Mouse (Mus musculus): ENCODE data around the gene Inafm2. TPM values are rescaled to one million over a fixed set of nuclear protein-coding genes. Genes with fewer than 3 reads are reported as not detected.

The Inafm2 gene
- polyA plus RNA-seq, 1 experiment from 2014 or later, result 35.4 TPM

- WGBS, result under 1% methylated on average over 91 of the region's 93 CpGs
- H3K27ac ChIP-seq (ENCODE audit: low read depth, low read length), result no peak overlapping the region
- peaks cover 18% of the 10 kb centered on the region for H3K4me1 ChIP-seq (replicated peaks; ENCODE audit: control insufficient read depth, insufficient read depth, low read length)
- DNase-seq (ENCODE audit: low spot score) (peak; percentile 73), ATAC-seq (ENCODE audit: low FRiP score) (peak; percentile 21; the same call in 1 of the 2 replicates)
- no peak overlapping the region for H3K9ac ChIP-seq (ENCODE audit: low read depth, low read length)
- H3K27me3 ChIP-seq (ENCODE audit: control insufficient read depth, insufficient read depth, low read length), result peaks cover 91% of the 10 kb centered on the region
- peak overlapping the region; percentile 38 for H3K4me3 ChIP-seq (ENCODE audit: low read depth, low read length)
- no peaks in the 10 kb centered on the region for H3K9me3 ChIP-seq (ENCODE audit: control insufficient read depth, low read length)
- H3K4me2 ChIP-seq (replicated peaks; ENCODE audit: low read depth, low read length), result peak overlapping the region; percentile 74
- H3K36me3 ChIP-seq (ENCODE audit: control insufficient read depth, insufficient read depth, low read length), result no peaks in the 10 kb centered on the region
These were observed 42.4 kb upstream of the Inafm2 start for GRCm38 (mm10) chr2:118702883-118703761.

- H3K4me3 ChIP-seq (ENCODE audit: low read depth, low read length), result peak within 1 kb of the TSS; percentile 38
- 0 out of 2 replicates have a peak within 1 kb of the TSS, but pooled peaks have one; percentile 15 for H3K9ac ChIP-seq (ENCODE audit: low read depth, low read length)
- H3K4me2 ChIP-seq (replicated peaks; ENCODE audit: low read depth, low read length), result peak within 1 kb of the TSS; percentile 74
- H3K9me3 ChIP-seq (ENCODE audit: control insufficient read depth, low read length), result no peaks in the 10 kb centered on the region
- peak; percentile 51 for DNase-seq (ENCODE audit: low spot score)
- no peaks in the 10 kb centered on the region for H3K36me3 ChIP-seq (ENCODE audit: control insufficient read depth, insufficient read depth, low read length)
- WGBS, result under 1% methylated on average over 43 of the region's 50 CpGs
- no peak within 1 kb of the TSS for H3K27ac ChIP-seq (ENCODE audit: low read depth, low read length)
- ATAC-seq (ENCODE audit: low FRiP score), result no peak
- peaks cover 97% of the 10 kb centered on the region for H3K27me3 ChIP-seq (ENCODE audit: control insufficient read depth, insufficient read depth, low read length)
- peaks cover 18% of the 10 kb centered on the region for H3K4me1 ChIP-seq (replicated peaks; ENCODE audit: control insufficient read depth, insufficient read depth, low read length)
These were observed 41.4 kb upstream of the Inafm2 start, which contains the start of gene Ankrd63 for GRCm38 (mm10) chr2:118703913-118704730. Ankrd63 (minus strand) TSS chr2:118703963.

- Histone ChIP-seq H3K9me3 (ENCODE audit: control insufficient read depth, low read length) (no peaks in the 10 kb centered on the region), H3K27me3 (ENCODE audit: control insufficient read depth, insufficient read depth, low read length) (peaks cover 98% of the 10 kb centered on the region), H3K4me3 (ENCODE audit: low read depth, low read length) (no peak overlapping the region), H3K36me3 (ENCODE audit: control insufficient read depth, insufficient read depth, low read length) (no peaks in the 10 kb centered on the region), H3K4me1 (replicated peaks; ENCODE audit: control insufficient read depth, insufficient read depth, low read length) (peaks cover 18% of the 10 kb centered on the region), H3K9ac (ENCODE audit: low read depth, low read length) (no peak overlapping the region), H3K27ac (ENCODE audit: low read depth, low read length) (no peak overlapping the region), H3K4me2 (replicated peaks; ENCODE audit: low read depth, low read length) (no peak overlapping the region)
- DNase-seq (ENCODE audit: low spot score), result no peak
- 2% methylated on average over 6 of the region's 6 CpGs for WGBS
- no peak for ATAC-seq (ENCODE audit: low FRiP score)
These were observed 39.1 kb upstream of the Inafm2 start for GRCm38 (mm10) chr2:118706436-118706835.

- DNase-seq (ENCODE audit: low spot score) (no peak), ATAC-seq (ENCODE audit: low FRiP score) (no peak)
- H3K9ac ChIP-seq (ENCODE audit: low read depth, low read length), result no peak overlapping the region
- H3K9me3 ChIP-seq (ENCODE audit: control insufficient read depth, low read length), result no peaks in the 10 kb centered on the region
- H3K4me3 ChIP-seq (ENCODE audit: low read depth, low read length), result no peak overlapping the region
- no peaks in the 10 kb centered on the region for H3K36me3 ChIP-seq (ENCODE audit: control insufficient read depth, insufficient read depth, low read length)
- no peak overlapping the region for H3K4me2 ChIP-seq (replicated peaks; ENCODE audit: low read depth, low read length)
- no peak overlapping the region for H3K27ac ChIP-seq (ENCODE audit: low read depth, low read length)
- peaks cover 15% of the 10 kb centered on the region for H3K4me1 ChIP-seq (replicated peaks; ENCODE audit: control insufficient read depth, insufficient read depth, low read length)
- WGBS, result 79% methylated on average over 4 of the region's 4 CpGs
- peaks cover 91% of the 10 kb centered on the region for H3K27me3 ChIP-seq (ENCODE audit: control insufficient read depth, insufficient read depth, low read length)
These were observed 37.1 kb upstream of the Inafm2 start for GRCm38 (mm10) chr2:118708472-118708871.

- Histone ChIP-seq H3K9ac (ENCODE audit: low read depth, low read length) (no peak overlapping the region), H3K27ac (ENCODE audit: low read depth, low read length) (no peak overlapping the region), H3K36me3 (ENCODE audit: control insufficient read depth, insufficient read depth, low read length) (no peaks in the 10 kb centered on the region), H3K4me2 (replicated peaks; ENCODE audit: low read depth, low read length) (no peak overlapping the region), H3K27me3 (ENCODE audit: control insufficient read depth, insufficient read depth, low read length) (peaks cover 79% of the 10 kb centered on the region), H3K9me3 (ENCODE audit: control insufficient read depth, low read length) (no peaks in the 10 kb centered on the region), H3K4me3 (ENCODE audit: low read depth, low read length) (no peak overlapping the region), H3K4me1 (replicated peaks; ENCODE audit: control insufficient read depth, insufficient read depth, low read length) (peaks cover 7% of the 10 kb centered on the region)
- DNase-seq (ENCODE audit: low spot score) (no peak), ATAC-seq (ENCODE audit: low FRiP score) (no peak)
- WGBS, result 36% methylated on average over 4 of the region's 4 CpGs
These were observed 35.8 kb upstream of the Inafm2 start for GRCm38 (mm10) chr2:118709655-118710221.

- Histone ChIP-seq H3K4me3 (ENCODE audit: low read depth, low read length) (peak overlapping the region; percentile 31), H3K9me3 (ENCODE audit: control insufficient read depth, low read length) (no peaks in the 10 kb centered on the region), H3K27me3 (ENCODE audit: control insufficient read depth, insufficient read depth, low read length) (peaks cover 65% of the 10 kb centered on the region), H3K27ac (ENCODE audit: low read depth, low read length) (no peak overlapping the region), H3K4me2 (replicated peaks; ENCODE audit: low read depth, low read length) (peak overlapping the region; percentile 64), H3K4me1 (replicated peaks; ENCODE audit: control insufficient read depth, insufficient read depth, low read length) (peaks cover 7% of the 10 kb centered on the region), H3K36me3 (ENCODE audit: control insufficient read depth, insufficient read depth, low read length) (no peaks in the 10 kb centered on the region), H3K9ac (ENCODE audit: low read depth, low read length) (peak overlapping the region; percentile 32; the same call in 1 of the 2 replicates)
- ATAC-seq (ENCODE audit: low FRiP score) (peak; percentile 67), DNase-seq (ENCODE audit: low spot score) (peak; percentile 68)
- under 1% methylated on average over 36 of the region's 36 CpGs for WGBS
These were observed 34.5 kb upstream of the Inafm2 start for GRCm38 (mm10) chr2:118711038-118711494.

- H3K4me3 ChIP-seq (ENCODE audit: low read depth, low read length), result no peak overlapping the region
- WGBS, result 88% methylated on average over 6 of the region's 6 CpGs
- no peaks in the 10 kb centered on the region for H3K36me3 ChIP-seq (ENCODE audit: control insufficient read depth, insufficient read depth, low read length)
- DNase-seq (ENCODE audit: low spot score) (no peak), ATAC-seq (ENCODE audit: low FRiP score) (no peak)
- no peaks in the 10 kb centered on the region for H3K9me3 ChIP-seq (ENCODE audit: control insufficient read depth, low read length)
- H3K9ac ChIP-seq (ENCODE audit: low read depth, low read length), result no peak overlapping the region
- no peak overlapping the region for H3K27ac ChIP-seq (ENCODE audit: low read depth, low read length)
- H3K4me1 ChIP-seq (replicated peaks; ENCODE audit: control insufficient read depth, insufficient read depth, low read length), result peaks cover 7% of the 10 kb centered on the region
- H3K4me2 ChIP-seq (replicated peaks; ENCODE audit: low read depth, low read length), result no peak overlapping the region
- peaks cover 40% of the 10 kb centered on the region for H3K27me3 ChIP-seq (ENCODE audit: control insufficient read depth, insufficient read depth, low read length)
These were observed 31.9 kb upstream of the Inafm2 start for GRCm38 (mm10) chr2:118713631-118714030.

GRCm38 (mm10) chr2:118714230-118714629 is 31.3 kb upstream of the Inafm2 start:
- WGBS, result 42% methylated on average over 4 of the region's 4 CpGs
- no peak overlapping the region for H3K4me2 ChIP-seq (replicated peaks; ENCODE audit: low read depth, low read length)

More at GRCm38 (mm10) chr2:118714230-118714629, 31.3 kb upstream of the Inafm2 start:
- H3K9me3 ChIP-seq (ENCODE audit: control insufficient read depth, low read length), result no peaks in the 10 kb centered on the region
- DNase-seq (ENCODE audit: low spot score) (peak; percentile 57), ATAC-seq (ENCODE audit: low FRiP score) (peak; percentile 25; the same call in 1 of the 2 replicates)
- peaks cover 36% of the 10 kb centered on the region for H3K27me3 ChIP-seq (ENCODE audit: control insufficient read depth, insufficient read depth, low read length)
- no peak overlapping the region for H3K9ac ChIP-seq (ENCODE audit: low read depth, low read length)
- no peaks in the 10 kb centered on the region for H3K36me3 ChIP-seq (ENCODE audit: control insufficient read depth, insufficient read depth, low read length)
- peaks cover 7% of the 10 kb centered on the region for H3K4me1 ChIP-seq (replicated peaks; ENCODE audit: control insufficient read depth, insufficient read depth, low read length)
- H3K4me3 ChIP-seq (ENCODE audit: low read depth, low read length), result no peak overlapping the region
- no peak overlapping the region for H3K27ac ChIP-seq (ENCODE audit: low read depth, low read length)

Measured in hindbrain, embryonic 11.5 days (tissue).